Mouse (Mus musculus): ENCODE data around the gene Camkmt. TPM values are rescaled to one million over a fixed set of nuclear protein-coding genes. Genes with fewer than 3 reads are reported as not detected.

Camkmt gene
- total RNA-seq, 2 experiments from 2014 or later = 6.2 TPM; not detected in 1

Other genes with a start within 250 kb of the Camkmt start
- 102 and 124 TPM in 2 replicates for gene Ppm1b, start 133.8 kb upstream of the Camkmt start, total RNA-seq (2015; ENCODE audit: low replicate concordance)
- 107 and 145 TPM in 2 replicates for gene Ppm1b, start 133.8 kb upstream of the Camkmt start, total RNA-seq (2017; ENCODE audit: low replicate concordance)
- gene Slc3a1, start 62.2 kb upstream of the Camkmt start, total RNA-seq (2015; ENCODE audit: low replicate concordance) = 5.8 TPM in 1 of 2 replicates, not detected in the other
- gene Slc3a1, start 62.2 kb upstream of the Camkmt start, total RNA-seq (2017; ENCODE audit: low replicate concordance) = 0.77 TPM in 1 of 2 replicates, not detected in the other
- gene Prepl, start 311 bp upstream of the Camkmt start, total RNA-seq (2015; ENCODE audit: low replicate concordance) = 14.1 and 23.1 TPM in 2 replicates
- gene Prepl, start 311 bp upstream of the Camkmt start, total RNA-seq (2017; ENCODE audit: low replicate concordance) = 2.8 and 8.2 TPM in 2 replicates